Mouse (Mus musculus): ENCODE data around the gene Tsc1. TPM values are rescaled to one million over a fixed set of nuclear protein-coding genes. Genes with fewer than 3 reads are reported as not detected.

Gene Tsc1
- total and polyA plus RNA-seq, 3 experiments, result 8.0 to 16.4 TPM; not detected in 1

DNA sequence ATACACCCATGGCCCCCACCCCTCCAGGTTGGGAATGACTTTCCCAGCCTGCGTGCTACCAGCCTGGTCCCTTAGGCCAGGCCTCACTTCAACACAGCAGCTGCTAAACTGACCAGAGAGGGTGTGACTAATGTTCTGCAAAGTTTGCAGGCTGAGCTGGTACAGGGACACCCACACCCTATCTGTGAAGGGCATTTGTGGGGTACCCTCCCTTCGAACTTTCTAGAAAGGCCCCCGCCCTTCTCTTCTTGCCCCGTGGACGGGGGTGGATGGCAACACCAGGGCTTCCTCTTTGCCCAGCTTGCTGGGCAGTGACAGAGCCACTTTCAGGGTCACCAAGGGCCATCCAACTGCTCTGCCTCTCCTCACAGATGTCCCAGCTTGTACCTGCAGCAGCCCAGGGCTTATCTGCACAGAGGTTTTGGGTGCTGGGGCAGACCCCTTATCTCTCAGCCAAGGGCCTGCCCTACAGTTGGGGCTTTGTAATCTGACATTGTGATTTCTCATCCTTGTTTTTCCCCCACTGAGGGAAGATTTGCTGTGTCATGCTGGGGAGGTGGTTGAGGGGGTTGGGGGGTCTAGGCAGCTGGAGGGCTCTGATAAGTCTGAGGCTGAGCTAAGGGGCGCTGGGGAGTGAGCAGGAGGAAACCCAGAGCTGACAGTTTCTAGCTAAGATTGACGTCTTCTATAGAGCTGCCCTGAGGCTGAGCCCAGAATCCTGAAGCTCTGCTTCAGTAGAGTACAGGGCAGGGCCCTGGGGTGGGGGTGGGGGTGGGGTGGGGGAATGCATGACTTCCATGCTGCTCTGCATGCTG is 43.1 kb upstream of the Tsc1 start (continued):
- peak; percentile 81 for TF ChIP-seq BHLHE40 (IDR thresholded peaks at IDR 0.05; ENCODE audit: borderline replicate concordance, low read depth, low read length)
- no peak for TF ChIP-seq POLR2A (IDR thresholded peaks at IDR 0.05; ENCODE audit: control insufficient read depth in 1 of 2, insufficient read depth in 1 of 2, low read depth in 1 of 2, low read length in 2 of 2, poor library complexity in 1 of 2)
- peak; percentile 37; the same call in 1 of the 2 replicates for TF ChIP-seq ELF1 (IDR thresholded peaks at IDR 0.05; ENCODE audit: low read depth, low read length)
- peak; percentile 99 for TF ChIP-seq MAZ (IDR thresholded peaks at IDR 0.05; ENCODE audit: low read depth, low read length)
- no peak for TF ChIP-seq POLR2AphosphoS5 (IDR thresholded peaks at IDR 0.05; ENCODE audit: borderline replicate concordance, low read depth, low read length)

DNA sequence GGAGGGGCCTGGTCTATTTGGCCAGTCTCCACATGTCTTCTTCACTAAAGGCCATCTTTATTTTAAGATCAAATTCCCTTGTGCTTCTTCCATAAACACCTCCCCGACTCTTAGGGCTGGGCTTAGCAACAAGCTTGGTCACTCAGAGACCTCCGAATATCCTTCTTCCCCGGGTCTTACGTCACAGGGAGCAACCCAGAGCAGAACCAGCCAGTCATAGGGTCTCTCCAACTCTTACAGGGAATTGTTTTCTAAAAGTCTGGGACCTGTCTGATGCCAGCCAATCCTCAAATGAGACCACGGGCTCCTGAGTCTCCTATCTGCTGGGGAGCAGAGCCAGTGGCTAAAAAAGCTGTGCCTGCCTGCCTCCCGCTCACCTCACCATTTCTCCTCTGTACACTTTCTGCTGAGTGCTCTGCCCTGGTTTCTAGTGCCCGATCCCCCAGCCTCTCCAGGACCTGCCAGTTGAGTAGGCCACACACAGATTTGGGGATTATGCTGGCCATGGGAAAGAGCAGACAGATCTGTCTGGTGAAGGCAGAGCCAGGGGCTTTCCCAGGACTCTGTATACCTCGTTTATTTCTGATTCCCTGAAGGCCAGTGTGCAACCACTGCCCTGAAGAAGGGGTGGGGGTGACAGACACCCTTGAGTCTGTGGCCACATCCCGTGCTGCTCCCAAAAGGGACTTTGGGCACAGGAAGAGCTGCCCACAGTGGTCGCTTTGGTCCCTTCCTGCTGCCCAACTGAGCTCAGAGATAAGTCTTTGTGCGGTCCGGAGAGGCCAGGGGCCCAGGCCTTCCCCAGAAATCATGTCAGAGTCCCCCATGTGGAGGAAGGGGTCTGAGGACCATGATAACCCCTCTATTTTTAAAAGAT is 42.1 kb upstream of the Tsc1 start:
- Histone ChIP-seq H3K4me1 (ENCODE audit: control insufficient read depth in 1 of 2, insufficient read depth in 2 of 2, low read length in 2 of 2) (peaks cover 37 to 68% of the 10 kb centered on the region in 2 experiments), H3K9me3 (replicated peaks; ENCODE audit: insufficient read depth, low read length) (no peaks in the 10 kb centered on the region), H3K79me2 (ENCODE audit: control insufficient read depth, insufficient read depth, low read length, poor library complexity) (peaks cover 2% of the 10 kb centered on the region; the same call in 1 of the 2 replicates), H3K27me3 (ENCODE audit: control insufficient read depth in 1 of 2, insufficient read depth in 2 of 2, low read length in 2 of 2) (no peaks in the 10 kb centered on the region), H3K4me3 (ENCODE audit: control insufficient read depth in 1 of 2, insufficient read depth in 1 of 2, low read depth in 2 of 2, low read length in 2 of 2) (no peak overlapping the region), H3K27ac (ENCODE audit: control insufficient read depth, low read depth, low read length) (peak overlapping the region; percentile 100), H3K9ac (ENCODE audit: control insufficient read depth, low read depth, low read length, poor library complexity, severe bottlenecking) (peak overlapping the region; percentile 84), H3K36me3 (ENCODE audit: control insufficient read depth in 1 of 2, insufficient read depth in 2 of 2, low read length in 2 of 2) (peaks cover 0 to 62% of the 10 kb centered on the region in 2 experiments; a peak in 2 of 4 replicates)
- DNase-seq (ENCODE audit: low read depth, low spot score), result peak; percentile 72
- peak; percentile 46; the same call in 1 of the 2 replicates for TF ChIP-seq ZMIZ1 (IDR thresholded peaks at IDR 0.05; ENCODE audit: low read depth, low read length)
- no peak for TF ChIP-seq POLR2AphosphoS5 (IDR thresholded peaks at IDR 0.05; ENCODE audit: borderline replicate concordance, low read depth, low read length)
- no peak for TF ChIP-seq RAD21 (IDR thresholded peaks at IDR 0.05; ENCODE audit: low read depth, low read length)
- no peak for TF ChIP-seq SMC3 (IDR thresholded peaks at IDR 0.05; ENCODE audit: low read depth, low read length)
- TF ChIP-seq SIN3A (IDR thresholded peaks at IDR 0.05; ENCODE audit: low read length), result peak; percentile 26; the same call in 1 of the 2 replicates
- TF ChIP-seq MAX (IDR thresholded peaks at IDR 0.05; ENCODE audit: low read length), result 0 out of 2 replicates have a peak, but pooled peaks have one; percentile 30
- TF ChIP-seq TAL1 (IDR thresholded peaks at IDR 0.05; ENCODE audit: low read length), result peak; percentile 31
- 0 out of 2 replicates have a peak, but pooled peaks have one; percentile 4 for TF ChIP-seq RCOR1 (IDR thresholded peaks at IDR 0.05; ENCODE audit: low read depth, low read length)
- TF ChIP-seq NELFE (IDR thresholded peaks at IDR 0.05; ENCODE audit: low read depth, low read length), result peak; percentile 33
- peak; percentile 15; the same call in 1 of the 2 replicates for TF ChIP-seq TCF12 (IDR thresholded peaks at IDR 0.05; ENCODE audit: low read depth, low read length)
- peak; percentile 64; the same call in 1 of the 2 replicates for TF ChIP-seq CHD1 (IDR thresholded peaks at IDR 0.05; ENCODE audit: low read depth, low read length)
- 0 out of 2 replicates have a peak, but pooled peaks have one; percentile 60 for TF ChIP-seq TBP (IDR thresholded peaks at IDR 0.05; ENCODE audit: low read depth, low read length)
- no peak for TF ChIP-seq ETS1 (IDR thresholded peaks at IDR 0.05; ENCODE audit: low read depth, low read length)
- 0 out of 2 replicates have a peak, but pooled peaks have one; percentile 9 for TF ChIP-seq MYC (IDR thresholded peaks at IDR 0.05; ENCODE audit: low read depth, low read length)
- TF ChIP-seq POLR2AphosphoS2 (IDR thresholded peaks at IDR 0.05; ENCODE audit: low read length), result 0 out of 2 replicates have a peak, but pooled peaks have one; percentile 55
- TF ChIP-seq CHD2 (IDR thresholded peaks at IDR 0.05; ENCODE audit: low read length), result no peak
- peak in 1 of 2 experiments; percentile 55; a peak in 2 of 4 replicates for TF ChIP-seq POLR2A (IDR thresholded peaks at IDR 0.05; ENCODE audit: control insufficient read depth in 1 of 2, insufficient read depth in 1 of 2, low read depth in 1 of 2, low read length in 2 of 2, poor library complexity in 1 of 2)
- no peak for TF ChIP-seq KAT2A (conservative IDR thresholded peaks at IDR 0.05; ENCODE audit: low read depth, low read length)
- no peak for TF ChIP-seq CTCF (IDR thresholded peaks at IDR 0.05 in 2 of 3, conservative IDR thresholded peaks at IDR 0.05 in 1 of 3; ENCODE audit: control insufficient read depth in 1 of 3, insufficient read depth in 1 of 3, low read depth in 2 of 3, low read length in 3 of 3, poor library complexity in 1 of 3, severe bottlenecking in 1 of 3)
- no peak for TF ChIP-seq BHLHE40 (IDR thresholded peaks at IDR 0.05; ENCODE audit: borderline replicate concordance, low read depth, low read length)
- 0 out of 2 replicates have a peak, but pooled peaks have one; percentile 22 for TF ChIP-seq HCFC1 (IDR thresholded peaks at IDR 0.05; ENCODE audit: low read depth, low read length)
- no peak for TF ChIP-seq MAZ (IDR thresholded peaks at IDR 0.05; ENCODE audit: low read depth, low read length)
- peak in 1 of 2 experiments; percentile 50; a peak in 1 of 4 replicates for TF ChIP-seq EP300 (IDR thresholded peaks at IDR 0.05; ENCODE audit: low read depth in 1 of 2, low read length in 2 of 2)
- no peak for TF ChIP-seq MAFK (IDR thresholded peaks at IDR 0.05; ENCODE audit: borderline replicate concordance, low read depth, low read length)
- no peak for TF ChIP-seq MEF2A (IDR thresholded peaks at IDR 0.05; ENCODE audit: extremely low read depth, insufficient replicate concordance, low read depth, low read length, poor library complexity, severe bottlenecking)

Measured in MEL (cell line).